Mouse (Mus musculus): Measurements from ENCODE around the gene Pelo.

Pelo gene

GRCm38 (mm10) chr13:115096965-115097364 lies 7.0 kb upstream of the Pelo start:
- DNase-seq (ENCODE audit: low read depth, low spot score), result no peak

GRCm38 (mm10) chr13:115096216-115096615 lies 6.2 kb upstream of the Pelo start:
- no peak for DNase-seq (ENCODE audit: low read depth, low spot score)

- no peak for DNase-seq (ENCODE audit: low read depth, low spot score)
These were observed 5.4 kb upstream of the Pelo start for GRCm38 (mm10) chr13:115095392-115095791.

- DNase-seq (ENCODE audit: low read depth, low spot score), result peak; percentile 26
These were observed 1.5 kb upstream of the Pelo start for GRCm38 (mm10) chr13:115091511-115091910.

- DNase-seq (ENCODE audit: low read depth, low spot score), result no peak
These were observed 1.0 kb upstream of the Pelo start for GRCm38 (mm10) chr13:115090977-115091445.

- DNase-seq (ENCODE audit: low read depth, low spot score), result peak; percentile 35
These were observed 476 bp downstream of the Pelo start for GRCm38 (mm10) chr13:115089395-115090025.

- no peak for DNase-seq (ENCODE audit: low read depth, low spot score)
These were observed 979 bp downstream of the Pelo start for GRCm38 (mm10) chr13:115089020-115089394.

- no peak for DNase-seq (ENCODE audit: low read depth, low spot score)
These were observed 4.0 kb downstream of the Pelo start for GRCm38 (mm10) chr13:115085974-115086373.

- no peak for DNase-seq (ENCODE audit: low read depth, low spot score)
These were observed 7.6 kb downstream of the Pelo start for GRCm38 (mm10) chr13:115082339-115082738.

- DNase-seq (ENCODE audit: low read depth, low spot score), result no peak
These were observed 9.9 kb downstream of the Pelo start for GRCm38 (mm10) chr13:115079996-115080585.

- no peak for DNase-seq (ENCODE audit: low read depth, low spot score)
These were observed 10.8 kb downstream of the Pelo start for GRCm38 (mm10) chr13:115078997-115079685.

GRCm38 (mm10) chr13:115077346-115078134 lies 12.4 kb downstream of the Pelo start:
- DNase-seq (ENCODE audit: low read depth, low spot score), result no peak

GRCm38 (mm10) chr13:115072386-115072785 lies 17.6 kb downstream of the Pelo start:
- no peak for DNase-seq (ENCODE audit: low read depth, low spot score)

- no peak for DNase-seq (ENCODE audit: low read depth, low spot score)
These were observed 18.6 kb downstream of the Pelo start for GRCm38 (mm10) chr13:115071431-115071830.

- no peak for DNase-seq (ENCODE audit: low read depth, low spot score)
These were observed 22.0 kb downstream of the Pelo start for GRCm38 (mm10) chr13:115067968-115068330.

- DNase-seq (ENCODE audit: low read depth, low spot score), result no peak
These were observed 22.5 kb downstream of the Pelo start for GRCm38 (mm10) chr13:115067324-115067967.

GRCm38 (mm10) chr13:115057555-115057954 lies 32.4 kb downstream of the Pelo start:
- no peak for DNase-seq (ENCODE audit: low read depth, low spot score)

GRCm38 (mm10) chr13:115054783-115055182 lies 35.2 kb downstream of the Pelo start:
- no peak for DNase-seq (ENCODE audit: low read depth, low spot score)

- DNase-seq (ENCODE audit: low read depth, low spot score), result no peak
These were observed 37.4 kb downstream of the Pelo start for GRCm38 (mm10) chr13:115052568-115052967.

- no peak for DNase-seq (ENCODE audit: low read depth, low spot score)
These were observed 39.1 kb downstream of the Pelo start for GRCm38 (mm10) chr13:115050660-115051559.

GRCm38 (mm10) chr13:115042652-115043051 lies 47.3 kb downstream of the Pelo start:
- DNase-seq (ENCODE audit: low read depth, low spot score), result no peak
